Mouse (Mus musculus) urinary bladder, postnatal 4 days (tissue): ENCODE results near the gene Anapc1.

Experiments
- DNase-seq, 2 experiments: peaks; one replicate each; pipeline ENCODE4 v3.0.0; 2021 to 2022; ENCODE audit warnings: low spot score in 2 of 2

The Anapc1 gene

DNA sequence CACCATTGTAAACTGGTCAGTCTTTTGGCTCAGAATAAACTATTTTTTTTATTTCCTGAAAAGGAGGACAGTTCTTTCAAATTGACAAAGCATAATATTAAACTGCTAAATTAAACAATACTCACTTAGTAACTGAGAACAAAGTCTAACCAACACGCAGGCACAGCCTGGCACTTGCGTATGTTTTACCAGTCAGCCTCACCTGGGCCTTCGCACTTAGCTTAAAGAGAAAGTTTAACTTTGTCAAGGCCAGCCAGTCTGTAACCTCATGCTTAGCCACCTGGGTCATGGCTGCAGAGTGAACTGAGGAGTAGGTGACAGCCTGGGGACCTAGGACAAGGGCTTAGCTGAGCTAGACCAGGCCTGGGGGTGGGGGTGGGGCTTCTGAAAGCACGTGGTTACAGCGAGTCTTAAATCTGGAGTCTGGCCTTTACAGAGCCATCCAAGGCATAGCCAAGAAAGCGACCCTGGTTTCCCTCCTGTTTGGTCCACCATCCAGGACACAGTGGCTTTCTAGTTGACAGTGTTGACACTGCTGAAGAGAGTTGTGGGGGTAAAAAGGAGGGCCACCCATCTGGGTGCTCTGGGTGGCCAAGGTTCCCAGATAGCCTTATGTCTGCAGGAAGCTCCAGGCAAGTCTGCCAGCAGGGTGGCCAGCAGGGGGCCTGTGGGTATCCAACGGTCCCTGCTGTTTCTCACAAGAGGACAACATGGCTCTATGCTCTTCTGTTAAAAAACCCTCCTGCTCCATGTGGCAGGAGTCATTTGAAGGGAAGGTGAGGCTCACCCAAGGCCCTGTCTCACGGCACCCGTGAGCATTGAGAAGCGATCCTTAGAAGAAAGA lies 120.7 kb downstream of the Anapc1 start:
- DNase-seq = no peak

DNA sequence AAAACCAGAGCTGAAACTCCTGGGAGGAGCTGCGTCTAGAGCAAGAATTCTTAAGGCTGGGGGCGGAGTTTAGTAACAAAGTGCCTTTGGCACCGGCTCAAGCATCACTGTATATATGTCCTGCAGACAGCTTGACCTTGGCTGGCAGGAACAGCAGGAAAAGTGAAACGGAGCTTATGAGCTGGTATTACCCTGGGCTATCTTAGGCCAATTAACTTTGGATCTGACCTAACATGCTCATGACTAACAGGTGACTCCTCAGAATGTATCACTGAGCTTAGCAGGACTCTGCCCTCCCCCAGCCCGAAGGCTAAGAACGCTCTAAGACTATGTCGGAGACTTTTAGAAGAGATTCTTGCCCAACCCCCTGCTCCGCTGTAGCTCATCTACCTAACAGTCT lies 121.3 kb downstream of the Anapc1 start:
- no peak for DNase-seq

DNA sequence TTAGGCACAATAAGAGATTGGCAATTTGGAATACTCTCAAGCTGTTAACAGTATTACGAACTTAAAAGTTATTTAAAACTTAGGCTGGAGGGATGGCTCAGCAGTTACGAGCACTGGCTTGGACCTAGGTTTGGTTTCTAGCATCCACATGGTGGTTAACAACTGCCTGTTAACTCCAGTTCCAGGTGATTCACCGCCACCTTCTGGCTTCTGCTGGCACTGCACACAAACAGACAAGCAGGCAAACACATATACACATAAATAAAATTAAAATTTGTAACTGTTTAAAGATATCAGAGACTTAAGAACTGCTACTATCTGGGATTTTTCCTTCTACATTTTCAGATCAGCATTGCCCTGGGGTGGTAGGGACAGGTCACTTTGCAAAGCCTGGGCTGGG lies 123.0 kb downstream of the Anapc1 start:
- no peak for DNase-seq
